Mouse (Mus musculus) heart, postnatal 0 days (tissue): ENCODE results near the gene Pafah1b2.

Experiments used
- CTCF ChIP-seq: IDR thresholded peaks from 2 replicates; pipeline ENCODE4 v1.5.1; 2016; ENCODE audit warnings: antibody characterized with exemption, control low read depth, low read depth
- EP300 ChIP-seq: IDR thresholded peaks from 2 replicates; pipeline ENCODE4 v1.6.1; 2016; ENCODE audit warnings: antibody characterized with exemption, low read depth

DNA sequence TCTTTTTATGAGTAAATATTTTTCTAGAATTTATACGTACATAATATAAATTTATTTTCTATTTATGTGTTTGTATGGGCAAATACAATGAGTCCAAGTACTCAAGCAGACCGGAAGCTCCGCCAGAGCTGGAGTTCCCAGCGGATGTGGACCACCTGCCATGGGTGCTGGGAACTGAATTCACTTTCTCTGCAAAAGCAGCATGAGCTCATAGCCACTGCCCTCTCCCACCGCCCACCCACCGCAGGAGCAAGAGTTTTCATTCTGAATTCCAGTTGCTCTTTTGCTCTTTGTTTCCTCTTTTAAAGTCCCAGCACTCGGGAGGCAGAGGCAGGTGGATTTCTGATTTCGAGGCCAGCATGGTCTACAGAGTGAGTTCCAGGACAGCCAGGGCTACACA is 31.1 kb upstream of the Pafah1b2 start:
- TF ChIP-seq CTCF, result no peak
- no peak for TF ChIP-seq EP300
